Mouse (Mus musculus) spleen, postnatal 10 days (tissue): ENCODE data around the gene Olfr1044.
"Not testable (repeated sequence)": the region's sequence is repeated elsewhere in the genome, so short reads cannot be mapped to it uniquely, and the experiment has no call there.

Experiments
- DNase-seq, 2 experiments: peaks; one replicate each; pipeline ENCODE4 v3.0.0; 2021 to 2022; ENCODE audit warnings: low spot score in 2 of 2

Gene Olfr1044

GRCm38 (mm10) chr2:86177720-86178119 is at the start of gene Olfr1044:
TSS of gene Olfr1044 (minus strand) at chr2:86177820.
- DNase-seq: no peak

GRCm38 (mm10) chr2:86219214-86219613 is 41.6 kb upstream of the Olfr1044 start, which contains the start of gene Olfr1046:
TSS of gene Olfr1046 (minus strand) at chr2:86219314.
- no peak for DNase-seq

- no peak for DNase-seq
Observed at GRCm38 (mm10) chr2:86202909-86203308, 25.3 kb upstream of the Olfr1044 start, which contains the start of gene Olfr1045. TSS of gene Olfr1045 (minus strand) at chr2:86203009.

- DNase-seq: no peak
Observed at GRCm38 (mm10) chr2:86195863-86196262, 18.2 kb upstream of the Olfr1044 start.

GRCm38 (mm10) chr2:86185583-86185982 is 8.0 kb upstream of the Olfr1044 start, which contains the start of gene Olfr52:
TSS of gene Olfr52 (minus strand) at chr2:86185683.
- no peak for DNase-seq

GRCm38 (mm10) chr2:86179950-86180349 is 2.3 kb upstream of the Olfr1044 start:
- no peak for DNase-seq

GRCm38 (mm10) chr2:86175422-86175821 is 2.2 kb downstream of the Olfr1044 start:
- DNase-seq: not testable (repeated sequence)

- DNase-seq: no peak
Observed at GRCm38 (mm10) chr2:86167422-86167821, 10.2 kb downstream of the Olfr1044 start, which contains the start of gene Olfr1043. TSS of gene Olfr1043 (minus strand) at chr2:86167522.

- no peak for DNase-seq
Observed at GRCm38 (mm10) chr2:86161738-86162137, 15.9 kb downstream of the Olfr1044 start, which contains the start of gene Olfr1042. TSS of gene Olfr1042 (minus strand) at chr2:86161838.

GRCm38 (mm10) chr2:86146632-86147031 is 31.0 kb downstream of the Olfr1044 start, which contains the start of gene Olfr1040:
TSS of gene Olfr1040 (minus strand) at chr2:86146732.
- DNase-seq: no peak

GRCm38 (mm10) chr2:86135828-86136227 is 41.8 kb downstream of the Olfr1044 start, which contains the start of gene Olfr1039:
TSS of gene Olfr1039 (minus strand) at chr2:86135928.
- DNase-seq: no peak
